Mouse (Mus musculus): Measurements from ENCODE around the gene Supt5. TPM values are rescaled to one million over a fixed set of nuclear protein-coding genes. Genes with fewer than 3 reads are reported as not detected.

Supt5 gene
- total and polyA plus RNA-seq, 3 experiments = 66.0 to 448 (median 156) TPM

DNA sequence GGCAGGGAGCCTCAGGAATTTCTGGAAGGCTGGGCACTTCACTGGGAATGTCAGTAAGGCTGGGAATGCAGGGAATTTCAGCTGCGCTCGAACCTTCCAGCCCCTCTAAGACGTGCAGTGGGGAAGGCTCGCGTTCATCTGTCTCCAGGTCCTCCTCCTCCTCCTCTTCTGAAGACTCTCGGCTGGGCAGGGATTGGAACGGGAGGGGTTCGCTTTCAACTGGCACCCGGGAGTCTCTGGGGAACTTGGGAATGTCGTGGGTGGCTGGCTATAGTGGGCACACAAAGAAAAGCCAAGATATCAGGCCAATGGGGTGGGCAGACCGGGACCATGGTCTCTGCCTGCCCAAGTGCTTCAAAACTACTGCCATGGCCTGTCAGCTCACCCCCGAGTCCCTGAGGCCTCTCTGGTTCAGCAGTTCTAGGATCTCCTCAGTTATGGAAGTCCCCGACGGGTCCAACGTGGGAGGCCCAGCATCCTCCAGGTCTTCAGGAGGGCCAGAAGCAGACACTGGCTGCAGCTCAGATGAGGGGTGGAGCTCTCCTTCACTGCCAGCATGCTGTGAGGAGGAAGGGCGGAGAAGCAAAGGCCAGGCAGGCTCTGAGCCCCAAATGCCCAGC lies 24.0 kb upstream of the Supt5 start:
- no peaks in the 10 kb centered on the region for H3K9me3 ChIP-seq (replicated peaks; ENCODE audit: insufficient read depth, low read length)
- H3K79me2 ChIP-seq (ENCODE audit: control insufficient read depth, insufficient read depth, low read length, poor library complexity) = no peaks in the 10 kb centered on the region
- H3K27me3 ChIP-seq (ENCODE audit: control insufficient read depth in 1 of 2, insufficient read depth in 2 of 2, low read length in 2 of 2) = no peaks in the 10 kb centered on the region
- no peak overlapping the region for H3K27ac ChIP-seq (ENCODE audit: control insufficient read depth, low read depth, low read length)
- TF ChIP-seq MAFK (IDR thresholded peaks at IDR 0.05; ENCODE audit: borderline replicate concordance, low read depth, low read length) (no peak), MYC (IDR thresholded peaks at IDR 0.05; ENCODE audit: low read depth, low read length) (no peak), JUND (IDR thresholded peaks at IDR 0.05; ENCODE audit: low read depth, low read length) (no peak), MXI1 (IDR thresholded peaks at IDR 0.05; ENCODE audit: low read depth, low read length) (no peak), MYB (IDR thresholded peaks at IDR 0.05; ENCODE audit: low read depth, low read length) (no peak), POLR2AphosphoS2 (IDR thresholded peaks at IDR 0.05; ENCODE audit: low read length) (no peak), TAL1 (IDR thresholded peaks at IDR 0.05; ENCODE audit: low read length) (no peak), CHD1 (IDR thresholded peaks at IDR 0.05; ENCODE audit: low read depth, low read length) (no peak), E2F4 (IDR thresholded peaks at IDR 0.05; ENCODE audit: borderline replicate concordance, low read depth, low read length) (no peak), HCFC1 (IDR thresholded peaks at IDR 0.05; ENCODE audit: low read depth, low read length) (no peak), NELFE (IDR thresholded peaks at IDR 0.05; ENCODE audit: low read depth, low read length) (no peak), RAD21 (IDR thresholded peaks at IDR 0.05; ENCODE audit: low read depth, low read length) (no peak), BHLHE40 (IDR thresholded peaks at IDR 0.05; ENCODE audit: borderline replicate concordance, low read depth, low read length) (no peak), KAT2A (conservative IDR thresholded peaks at IDR 0.05; ENCODE audit: low read depth, low read length) (no peak), EP300 (IDR thresholded peaks at IDR 0.05; ENCODE audit: low read depth in 1 of 2, low read length in 2 of 2) (no peak), UBTF (IDR thresholded peaks at IDR 0.05; ENCODE audit: borderline replicate concordance, insufficient read depth, low read depth, low read length) (no peak), USF2 (IDR thresholded peaks at IDR 0.05; ENCODE audit: borderline replicate concordance in 1 of 2, insufficient read depth in 1 of 2, low read depth in 1 of 2, low read length in 2 of 2) (no peak), MAZ (IDR thresholded peaks at IDR 0.05; ENCODE audit: low read depth, low read length) (no peak)
- H3K36me3 ChIP-seq (ENCODE audit: control insufficient read depth in 1 of 2, insufficient read depth in 2 of 2, low read length in 2 of 2) = no peaks in the 10 kb centered on the region
- no peak for DNase-seq (ENCODE audit: low read depth, low spot score)
- no peak overlapping the region for H3K4me3 ChIP-seq (ENCODE audit: control insufficient read depth in 1 of 2, insufficient read depth in 1 of 2, low read depth in 2 of 2, low read length in 2 of 2)
- H3K4me1 ChIP-seq (ENCODE audit: control insufficient read depth in 1 of 2, insufficient read depth in 2 of 2, low read length in 2 of 2) = no peaks in the 10 kb centered on the region
- H3K9ac ChIP-seq (ENCODE audit: control insufficient read depth, low read depth, low read length, poor library complexity, severe bottlenecking) = no peak overlapping the region

DNA sequence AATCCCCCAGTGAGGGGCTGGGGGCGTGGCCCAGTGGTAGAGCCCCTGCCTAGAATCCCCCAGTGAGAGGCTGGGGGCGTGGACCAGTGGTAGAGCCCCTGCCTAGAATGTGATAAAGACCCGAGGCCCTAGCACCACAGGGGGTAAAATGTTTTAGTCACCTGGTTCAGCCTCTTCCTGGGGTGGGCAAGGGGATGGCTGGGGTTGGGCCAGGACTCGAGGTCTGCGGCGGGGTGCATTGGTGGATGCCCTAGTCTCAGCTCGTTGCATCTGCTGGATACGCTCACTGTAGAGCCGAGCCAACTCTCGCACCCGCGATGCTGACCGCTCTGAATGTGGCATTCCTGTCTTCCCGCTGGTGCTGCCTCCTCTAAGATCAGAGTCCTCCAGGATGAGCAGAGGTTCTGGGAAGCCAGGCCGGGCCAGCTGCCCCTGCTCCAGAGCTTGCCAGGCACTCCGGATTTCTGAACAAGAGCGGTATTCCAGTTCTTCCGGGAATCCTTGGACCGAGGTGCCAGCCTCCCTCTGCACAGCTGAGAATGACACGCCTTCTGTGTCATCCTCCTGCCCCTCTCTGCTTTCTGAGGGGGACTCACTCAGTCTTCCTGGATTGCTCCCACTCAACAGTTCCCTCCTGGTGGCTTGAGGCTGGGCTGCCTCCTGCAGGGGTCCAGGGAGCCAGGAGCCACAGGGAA lies 23.2 kb upstream of the Supt5 start:
- TF ChIP-seq TBP (IDR thresholded peaks at IDR 0.05; ENCODE audit: low read depth, low read length) (no peak), SIN3A (IDR thresholded peaks at IDR 0.05; ENCODE audit: low read length) (no peak), EP300 (IDR thresholded peaks at IDR 0.05; ENCODE audit: low read depth in 1 of 2, low read length in 2 of 2) (no peak), E2F4 (IDR thresholded peaks at IDR 0.05; ENCODE audit: borderline replicate concordance, low read depth, low read length) (no peak), ZC3H11A (IDR thresholded peaks at IDR 0.05; ENCODE audit: low read depth, low read length) (no peak), POLR2AphosphoS2 (IDR thresholded peaks at IDR 0.05; ENCODE audit: low read length) (no peak)
- DNase-seq (ENCODE audit: low read depth, low spot score) = no peak
- H3K9me3 ChIP-seq (replicated peaks; ENCODE audit: insufficient read depth, low read length) = no peaks in the 10 kb centered on the region
- H3K79me2 ChIP-seq (ENCODE audit: control insufficient read depth, insufficient read depth, low read length, poor library complexity) = no peaks in the 10 kb centered on the region
- H3K27ac ChIP-seq (ENCODE audit: control insufficient read depth, low read depth, low read length) = no peak overlapping the region
- no peak overlapping the region for H3K4me3 ChIP-seq (ENCODE audit: control insufficient read depth in 1 of 2, insufficient read depth in 1 of 2, low read depth in 2 of 2, low read length in 2 of 2)
- peaks cover 0 to 2% of the 10 kb centered on the region in 2 experiments; a peak in 1 of 4 replicates for H3K4me1 ChIP-seq (ENCODE audit: control insufficient read depth in 1 of 2, insufficient read depth in 2 of 2, low read length in 2 of 2)
- no peaks in the 10 kb centered on the region for H3K27me3 ChIP-seq (ENCODE audit: control insufficient read depth in 1 of 2, insufficient read depth in 2 of 2, low read length in 2 of 2)
- no peak overlapping the region for H3K9ac ChIP-seq (ENCODE audit: control insufficient read depth, low read depth, low read length, poor library complexity, severe bottlenecking)
- H3K36me3 ChIP-seq (ENCODE audit: control insufficient read depth in 1 of 2, insufficient read depth in 2 of 2, low read length in 2 of 2) = no peaks in the 10 kb centered on the region

All from MEL (cell line).